Mouse (Mus musculus) midbrain, embryonic 13.5 days (tissue): ENCODE results near the gene Fopnl. TPM values are rescaled to one million over a fixed set of nuclear protein-coding genes. Genes with fewer than 3 reads are reported as not detected.

ENCODE experiments used
- ATAC-seq: fragments of 200-750 bp; cut with Nextera tagmentation; 2 replicates; pipeline ENCODE4 v1.8.0; 2017; ENCODE audit warnings: mild to moderate bottlenecking, moderate TSS enrichment, moderate library complexity
- H3K27ac ChIP-seq: fragments of 300-500 bp; sonication (generic); 2 replicates; pipeline ENCODE4 v1.5.1; 2015; ENCODE audit warnings: inconsistent platforms, mild to moderate bottlenecking, moderate library complexity
- H3K27me3 ChIP-seq: fragments of 300-500 bp; sonication (generic); 2 replicates; pipeline ENCODE4 v1.6.1; 2015; ENCODE audit warnings: mild to moderate bottlenecking, inconsistent platforms
- H3K36me3 ChIP-seq: fragments of 300-500 bp; sonication (generic); 2 replicates; pipeline ENCODE4 v1.6.1; 2015; ENCODE audit warnings: mild to moderate bottlenecking, inconsistent platforms
- H3K4me1 ChIP-seq: fragments of 300-500 bp; sonication (generic); replicated peaks from 2 replicates; pipeline ENCODE4 v1.6.1; 2015; ENCODE audit warnings: inconsistent platforms
- H3K4me2 ChIP-seq: fragments of 300-500 bp; sonication (generic); replicated peaks from 2 replicates; pipeline ENCODE4 v1.6.1; 2015; ENCODE audit warnings: moderate library complexity, mild to moderate bottlenecking, inconsistent platforms
- H3K4me3 ChIP-seq: fragments of 300-500 bp; sonication (generic); replicated peaks from 2 replicates; pipeline ENCODE4 v1.5.1; 2015; ENCODE audit warnings: mild to moderate bottlenecking, inconsistent platforms
- H3K9ac ChIP-seq: fragments of 300-500 bp; sonication (generic); replicated peaks from 2 replicates; pipeline ENCODE4 v1.6.1; 2015; ENCODE audit warnings: mild to moderate bottlenecking, inconsistent platforms
- H3K9me3 ChIP-seq: fragments of 300-500 bp; sonication (generic); 2 replicates; pipeline ENCODE4 v1.6.1; 2016; ENCODE audit warnings: mild to moderate bottlenecking, inconsistent platforms
- WGBS: fragments of 180-500 bp; shearing (Covaris S2); methylation state at CpG from one replicate; pipeline ENCODE4 v1.1.7; 2015; 5-methylcytosine and 5-hydroxymethylcytosine counted together
- polyA plus RNA-seq: library from polyadenylated mRNA; unstranded; fragments of >200 nt; fragmentation: Nextera tagmentation; extraction: Ambion mirVana; gene quantifications from 2 replicates; pipeline ENCODE4 v1.2.1, GENCODE M21; 2015

The Fopnl gene
- polyA plus RNA-seq = 198 and 214 TPM in 2 replicates

- Histone ChIP-seq H3K9ac (peak within 1 kb of the TSS; percentile 87), H3K4me2 (peak within 1 kb of the TSS; percentile 72), H3K9me3 (no peaks in the 10 kb centered on the region), H3K27ac (peak within 1 kb of the TSS; percentile 88), H3K36me3 (peaks cover 14% of the 10 kb centered on the region), H3K4me3 (peak within 1 kb of the TSS; percentile 65), H3K27me3 (peaks cover 10% of the 10 kb centered on the region; the same call in 1 of the 2 replicates), H3K4me1 (peaks cover 26% of the 10 kb centered on the region)
- WGBS = 5% methylated on average over 51 of the region's 51 CpGs
- peak; percentile 100 for ATAC-seq
Measured at GRCm38 (mm10) chr16:14316884-14317876, at the start of gene Fopnl. Fopnl (minus strand) TSS chr16:14317405.

- no peak for ATAC-seq
- no peaks in the 10 kb centered on the region for H3K9me3 ChIP-seq
- H3K27me3 ChIP-seq = no peaks in the 10 kb centered on the region
- no peak overlapping the region for H3K4me3 ChIP-seq
- H3K36me3 ChIP-seq = no peaks in the 10 kb centered on the region
- H3K4me2 ChIP-seq = no peak overlapping the region
- H3K4me1 ChIP-seq = peaks cover 10% of the 10 kb centered on the region
- H3K9ac ChIP-seq = no peak overlapping the region
- H3K27ac ChIP-seq = no peak overlapping the region
- 92% methylated on average over 1 of the region's 1 CpGs for WGBS
Measured at GRCm38 (mm10) chr16:14366017-14366416, 48.8 kb upstream of the Fopnl start.

- peaks cover 13% of the 10 kb centered on the region for H3K4me1 ChIP-seq
- no peaks in the 10 kb centered on the region for H3K36me3 ChIP-seq
- WGBS = 78% methylated on average over 4 of the region's 4 CpGs
Measured at GRCm38 (mm10) chr16:14365457-14365856, 48.3 kb upstream of the Fopnl start.

DNA sequence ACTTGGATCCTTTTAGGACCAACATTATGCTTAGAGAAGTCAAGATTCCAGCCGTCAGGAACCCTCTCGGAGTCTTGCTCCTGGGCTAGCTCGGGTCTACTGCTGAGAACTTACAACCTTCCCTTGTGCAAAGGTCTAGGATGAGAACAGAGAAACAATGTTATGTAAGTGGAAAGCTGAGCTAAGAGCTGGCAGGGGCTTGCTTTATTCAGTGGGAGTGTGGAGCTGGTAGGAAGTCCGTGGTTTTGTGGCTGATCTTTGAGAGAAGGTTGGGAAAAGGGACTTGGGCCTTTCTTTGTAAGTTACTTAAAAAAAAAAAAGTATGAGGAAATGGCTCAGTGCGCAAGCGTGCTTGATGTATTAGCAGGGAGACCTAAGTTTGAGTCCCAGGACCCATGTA is 46.9 kb upstream of the Fopnl start:
- WGBS = 93% methylated on average over 6 of the region's 6 CpGs
- no peak overlapping the region for H3K4me3 ChIP-seq
- no peaks in the 10 kb centered on the region for H3K36me3 ChIP-seq
- H3K4me2 ChIP-seq = no peak overlapping the region
- no peak overlapping the region for H3K27ac ChIP-seq
- H3K27me3 ChIP-seq = no peaks in the 10 kb centered on the region
- no peak for ATAC-seq
- no peak overlapping the region for H3K9ac ChIP-seq
- peaks cover 13% of the 10 kb centered on the region for H3K4me1 ChIP-seq
- no peaks in the 10 kb centered on the region for H3K9me3 ChIP-seq

More at GRCm38 (mm10) chr16:14365457-14365856, 48.3 kb upstream of the Fopnl start:
- no peak overlapping the region for H3K9ac ChIP-seq
- H3K4me2 ChIP-seq = no peak overlapping the region
- H3K27ac ChIP-seq = no peak overlapping the region
- H3K27me3 ChIP-seq = no peaks in the 10 kb centered on the region
- ATAC-seq = no peak
- no peaks in the 10 kb centered on the region for H3K9me3 ChIP-seq
- no peak overlapping the region for H3K4me3 ChIP-seq

- no peak overlapping the region for H3K27ac ChIP-seq
- no peak overlapping the region for H3K4me3 ChIP-seq
- H3K4me2 ChIP-seq = no peak overlapping the region
- H3K36me3 ChIP-seq = no peaks in the 10 kb centered on the region
- 95% methylated on average over 3 of the region's 3 CpGs for WGBS
- H3K27me3 ChIP-seq = no peaks in the 10 kb centered on the region
- no peaks in the 10 kb centered on the region for H3K9me3 ChIP-seq
- H3K4me1 ChIP-seq = peaks cover 13% of the 10 kb centered on the region
- no peak overlapping the region for H3K9ac ChIP-seq
- ATAC-seq = no peak
Measured at GRCm38 (mm10) chr16:14363496-14363895, 46.3 kb upstream of the Fopnl start.

- H3K4me1 ChIP-seq = peaks cover 13% of the 10 kb centered on the region
- no peaks in the 10 kb centered on the region for H3K36me3 ChIP-seq
- WGBS = 25% methylated on average over 7 of the region's 7 CpGs
- peak overlapping the region; percentile 88 for H3K9ac ChIP-seq
- H3K9me3 ChIP-seq = no peaks in the 10 kb centered on the region
- ATAC-seq = no peak
- H3K4me2 ChIP-seq = peak overlapping the region; percentile 94
- H3K27me3 ChIP-seq = no peaks in the 10 kb centered on the region
- no peak overlapping the region for H3K27ac ChIP-seq
- peak overlapping the region; percentile 83 for H3K4me3 ChIP-seq
Measured at GRCm38 (mm10) chr16:14362099-14362820, 45.1 kb upstream of the Fopnl start.

GRCm38 (mm10) chr16:14361362-14362098 is 44.3 kb upstream of the Fopnl start, which contains the start of gene Abcc1:
Abcc1 (plus strand) TSS chr16:14361558.
- under 1% methylated on average over 59 of the region's 64 CpGs for WGBS
- Histone ChIP-seq H3K9ac (peak within 1 kb of the TSS; percentile 88), H3K4me2 (peak within 1 kb of the TSS; percentile 94), H3K4me3 (peak within 1 kb of the TSS; percentile 83), H3K36me3 (no peaks in the 10 kb centered on the region), H3K27ac (no peak within 1 kb of the TSS; the same call in 1 of the 2 replicates), H3K9me3 (no peaks in the 10 kb centered on the region), H3K27me3 (no peaks in the 10 kb centered on the region), H3K4me1 (peaks cover 13% of the 10 kb centered on the region)
- ATAC-seq = peak; percentile 99

DNA sequence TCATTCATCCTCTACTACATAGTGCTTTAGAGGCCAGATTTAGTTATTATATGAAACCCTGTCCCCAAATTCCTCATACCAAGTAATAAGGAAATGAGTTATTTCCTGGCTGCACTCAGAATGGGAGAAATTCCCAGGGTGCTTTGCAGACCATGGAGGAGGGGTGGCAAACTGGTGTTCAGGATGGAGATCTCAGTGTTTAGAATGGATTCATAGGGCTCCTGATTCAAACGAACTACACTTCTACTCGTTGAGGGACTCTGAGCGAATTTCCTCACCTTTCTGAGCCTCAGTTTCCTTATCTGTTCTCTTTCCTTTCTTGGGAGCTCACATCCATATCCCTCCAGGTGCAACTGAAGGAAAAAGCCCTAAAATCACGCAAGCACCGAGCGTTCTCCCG is 43.7 kb upstream of the Fopnl start:
- Histone ChIP-seq H3K4me1 (peaks cover 13% of the 10 kb centered on the region), H3K36me3 (no peaks in the 10 kb centered on the region), H3K4me2 (peak overlapping the region; percentile 94), H3K27me3 (no peaks in the 10 kb centered on the region), H3K27ac (no peak overlapping the region; the same call in 1 of the 2 replicates), H3K9me3 (no peaks in the 10 kb centered on the region), H3K9ac (peak overlapping the region; percentile 88), H3K4me3 (peak overlapping the region; percentile 83)
- ATAC-seq = peak; percentile 41
- WGBS = 1% methylated on average over 7 of the region's 7 CpGs

DNA sequence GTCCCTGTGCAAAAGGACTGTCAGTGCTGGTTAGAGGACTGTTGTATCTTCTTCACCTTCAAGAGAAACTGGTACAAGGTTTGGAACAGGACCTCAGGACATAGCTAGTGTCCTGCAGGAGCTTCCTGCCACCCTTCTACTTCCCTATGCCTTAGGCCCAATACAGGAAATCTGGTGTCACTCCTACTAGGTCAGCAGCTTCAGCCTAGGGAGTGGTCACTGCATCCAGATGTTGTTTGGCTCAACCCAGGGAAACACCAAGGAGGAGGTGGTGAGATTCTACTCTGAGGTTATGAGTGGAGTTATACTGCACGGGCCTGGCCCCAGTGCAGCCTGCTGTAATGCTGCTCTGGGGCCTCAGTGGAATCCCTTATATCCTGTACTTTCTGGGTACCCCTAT is 41.3 kb upstream of the Fopnl start:
- no peak overlapping the region for H3K9ac ChIP-seq
- peaks cover 13% of the 10 kb centered on the region for H3K4me1 ChIP-seq
- H3K9me3 ChIP-seq = no peaks in the 10 kb centered on the region
- no peaks in the 10 kb centered on the region for H3K36me3 ChIP-seq
- no peak overlapping the region for H3K4me3 ChIP-seq
- ATAC-seq = no peak
- no peak overlapping the region for H3K27ac ChIP-seq
- no peaks in the 10 kb centered on the region for H3K27me3 ChIP-seq
- no peak overlapping the region for H3K4me2 ChIP-seq
- WGBS = 78% methylated on average over 1 of the region's 1 CpGs

- H3K4me2 ChIP-seq = no peak overlapping the region
- no peaks in the 10 kb centered on the region for H3K9me3 ChIP-seq
- no peaks in the 10 kb centered on the region for H3K27me3 ChIP-seq
- no peaks in the 10 kb centered on the region for H3K36me3 ChIP-seq
- H3K9ac ChIP-seq = no peak overlapping the region
- H3K27ac ChIP-seq = no peak overlapping the region
- 83% methylated on average over 2 of the region's 2 CpGs for WGBS
- peaks cover 13% of the 10 kb centered on the region for H3K4me1 ChIP-seq
- H3K4me3 ChIP-seq = no peak overlapping the region
- no peak for ATAC-seq
Measured at GRCm38 (mm10) chr16:14357859-14358258, 40.7 kb upstream of the Fopnl start.

- 73% methylated on average over 5 of the region's 5 CpGs for WGBS
- Histone ChIP-seq H3K27ac (no peak overlapping the region), H3K9me3 (no peaks in the 10 kb centered on the region), H3K4me1 (no peaks in the 10 kb centered on the region), H3K27me3 (no peaks in the 10 kb centered on the region), H3K36me3 (no peaks in the 10 kb centered on the region), H3K4me3 (no peak overlapping the region), H3K4me2 (no peak overlapping the region), H3K9ac (no peak overlapping the region)
- no peak for ATAC-seq
Measured at GRCm38 (mm10) chr16:14352663-14353062, 35.5 kb upstream of the Fopnl start.
